Mouse (Mus musculus) retina, postnatal 1 day (tissue): ENCODE data around the gene Chst14.

Source experiments
- DNase-seq: peaks from one replicate; pipeline ENCODE4 v3.0.0-alpha.2; 2012

The Chst14 gene

GRCm38 (mm10) chr2:118906118-118906492 lies 20.2 kb upstream of the Chst14 start:
- no peak for DNase-seq

GRCm38 (mm10) chr2:118907781-118908180 lies 18.5 kb upstream of the Chst14 start:
- DNase-seq: no peak

- DNase-seq: no peak
Observed at GRCm38 (mm10) chr2:118909151-118909550, 17.1 kb upstream of the Chst14 start.

DNA sequence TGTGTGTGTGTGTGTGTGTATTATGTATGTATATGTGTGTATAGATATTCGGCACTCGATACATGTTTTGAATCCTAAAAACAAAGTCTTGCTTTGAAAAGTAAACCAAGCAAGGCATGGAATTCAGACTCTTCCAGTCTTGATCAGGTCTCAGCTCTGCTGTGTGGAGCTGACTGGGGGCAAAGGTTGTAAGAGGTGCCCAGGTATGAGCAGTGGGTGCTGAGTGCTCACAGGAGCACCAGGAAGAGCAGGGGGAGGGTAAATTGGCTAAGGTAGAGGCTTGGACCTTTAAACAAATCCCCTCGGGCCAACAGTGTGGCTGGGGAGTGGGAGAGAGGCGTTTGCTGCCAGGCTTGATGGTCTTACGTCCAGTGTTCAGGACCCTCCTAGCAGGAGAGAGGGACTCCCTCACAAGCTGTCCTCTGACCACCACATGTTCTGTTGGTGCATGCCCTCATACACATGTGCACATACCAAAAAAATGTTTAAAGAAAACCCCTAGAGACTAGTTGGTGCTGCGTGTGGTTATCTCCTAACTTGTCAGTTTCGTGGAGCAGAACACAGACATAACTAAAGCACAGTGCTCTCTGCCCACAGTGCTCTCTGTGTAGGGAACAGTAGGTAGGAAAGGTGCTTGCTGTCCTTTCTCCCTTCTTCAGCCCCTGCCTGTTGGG lies 15.6 kb upstream of the Chst14 start:
- no peak for DNase-seq

GRCm38 (mm10) chr2:118912706-118913105 lies 13.6 kb upstream of the Chst14 start:
- no peak for DNase-seq

- DNase-seq: peak; percentile 53
Observed at GRCm38 (mm10) chr2:118913551-118914276, 12.6 kb upstream of the Chst14 start.

DNA sequence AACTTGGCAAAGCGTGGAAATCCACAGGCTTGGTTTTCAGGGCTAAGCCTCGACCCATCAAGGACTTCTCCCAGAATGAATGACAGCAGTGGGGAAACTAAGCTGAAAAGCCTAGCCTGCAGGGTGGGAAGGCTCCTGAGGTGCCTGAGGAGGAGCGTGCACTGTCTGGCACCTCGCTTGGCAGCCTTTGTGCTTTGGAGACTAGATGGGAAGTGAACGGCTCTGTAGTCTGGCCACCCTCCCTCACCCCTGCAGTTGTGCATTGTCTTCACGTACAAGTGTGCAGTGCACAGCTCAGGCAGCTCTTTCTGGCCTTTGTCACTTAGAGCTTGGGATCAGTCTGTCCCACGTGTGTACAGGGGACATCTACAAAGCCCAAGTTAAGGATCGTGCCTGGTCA lies 11.6 kb upstream of the Chst14 start:
- no peak for DNase-seq

GRCm38 (mm10) chr2:118916436-118916835 lies 9.9 kb upstream of the Chst14 start:
- DNase-seq: no peak

GRCm38 (mm10) chr2:118918543-118918942 lies 7.8 kb upstream of the Chst14 start:
- no peak for DNase-seq

DNA sequence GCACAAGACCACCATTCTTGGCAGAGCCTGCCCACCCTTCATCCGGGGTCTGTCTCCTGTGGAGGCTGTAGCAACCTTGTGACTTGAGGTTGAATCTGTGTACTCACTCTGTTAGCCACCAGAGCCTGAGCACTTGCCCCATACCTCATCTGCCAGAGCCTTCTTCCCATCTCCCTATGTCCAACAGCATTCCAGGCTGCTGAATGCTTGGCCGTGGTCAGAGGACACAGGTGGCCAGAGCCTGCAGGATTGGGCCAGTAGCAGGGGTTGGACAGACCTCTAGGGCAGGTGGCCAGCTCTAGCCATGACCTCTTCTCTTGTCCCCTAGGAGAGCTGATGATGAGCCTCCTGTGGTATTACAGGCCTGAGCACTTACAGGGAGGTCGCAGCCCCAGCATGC lies 5.9 kb upstream of the Chst14 start:
- no peak for DNase-seq

GRCm38 (mm10) chr2:118925952-118926351 lies 344 bp upstream of the Chst14 start:
- DNase-seq: no peak

- no peak for DNase-seq
Observed at GRCm38 (mm10) chr2:118926998-118927739, 873 bp downstream of the Chst14 start.

- no peak for DNase-seq
Observed at GRCm38 (mm10) chr2:118941341-118941740, 15.0 kb downstream of the Chst14 start.

DNA sequence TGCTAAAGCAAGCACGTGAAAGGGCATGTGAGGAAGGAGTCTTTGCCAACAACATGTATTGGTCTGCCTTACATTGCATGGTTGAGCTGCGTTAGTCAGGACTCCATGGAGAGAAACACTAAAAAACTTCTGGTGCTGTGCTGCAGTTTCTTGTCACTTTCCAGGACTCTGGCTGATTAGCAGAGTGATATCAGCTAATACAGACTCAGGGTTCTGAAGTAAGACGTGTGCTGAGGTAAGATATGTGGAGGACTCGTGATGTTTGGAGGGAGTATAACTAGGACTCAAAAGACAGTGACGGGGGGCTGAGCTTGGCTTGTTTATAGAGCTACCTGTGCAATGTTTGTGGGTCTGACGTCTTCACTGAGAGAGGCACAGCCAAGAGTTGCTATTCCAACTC lies 16.9 kb downstream of the Chst14 start:
- DNase-seq: no peak

DNA sequence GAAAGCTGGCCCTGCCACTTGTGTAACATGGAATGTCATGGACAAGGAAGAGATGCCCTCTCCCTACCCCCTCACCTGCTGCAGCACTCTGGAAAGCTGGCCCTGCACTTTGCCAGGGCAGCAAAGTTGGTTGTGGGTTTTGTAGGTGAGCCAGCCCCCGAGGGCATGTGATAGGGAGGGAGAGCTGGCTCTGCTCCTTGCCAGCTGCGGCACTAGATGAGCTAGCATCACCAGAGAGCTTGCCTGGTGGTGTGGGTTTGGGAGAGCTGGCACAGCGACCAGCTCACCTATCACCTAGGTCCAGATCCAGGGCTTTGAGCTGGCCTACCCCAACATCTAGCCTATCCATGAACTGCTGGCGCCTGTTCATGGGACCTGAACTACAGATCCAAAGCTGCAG lies 22.5 kb downstream of the Chst14 start:
- DNase-seq: no peak

- DNase-seq: no peak
Observed at GRCm38 (mm10) chr2:118949699-118950098, 23.4 kb downstream of the Chst14 start.

DNA sequence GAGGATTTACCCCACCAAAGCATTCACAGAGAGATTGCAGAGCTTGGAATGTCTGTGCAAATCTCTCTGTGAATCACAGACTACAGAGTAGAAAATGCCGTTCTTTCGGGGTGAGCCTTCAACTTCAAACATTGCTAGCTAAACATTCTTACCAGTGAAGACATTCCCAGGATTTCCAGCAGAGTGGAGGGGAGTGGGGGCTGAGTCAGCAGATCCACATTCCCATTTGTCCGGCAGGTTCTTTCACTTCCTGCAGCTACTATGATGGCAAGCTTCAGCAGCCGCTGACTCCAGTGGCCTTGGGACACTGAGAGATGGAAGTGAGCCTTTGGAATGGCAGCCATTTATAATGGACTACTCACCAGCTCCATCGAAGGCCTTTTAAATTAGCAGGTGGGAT lies 30.2 kb downstream of the Chst14 start:
- DNase-seq: no peak

- DNase-seq: no peak
Observed at GRCm38 (mm10) chr2:118959644-118960043, 33.3 kb downstream of the Chst14 start.

DNA sequence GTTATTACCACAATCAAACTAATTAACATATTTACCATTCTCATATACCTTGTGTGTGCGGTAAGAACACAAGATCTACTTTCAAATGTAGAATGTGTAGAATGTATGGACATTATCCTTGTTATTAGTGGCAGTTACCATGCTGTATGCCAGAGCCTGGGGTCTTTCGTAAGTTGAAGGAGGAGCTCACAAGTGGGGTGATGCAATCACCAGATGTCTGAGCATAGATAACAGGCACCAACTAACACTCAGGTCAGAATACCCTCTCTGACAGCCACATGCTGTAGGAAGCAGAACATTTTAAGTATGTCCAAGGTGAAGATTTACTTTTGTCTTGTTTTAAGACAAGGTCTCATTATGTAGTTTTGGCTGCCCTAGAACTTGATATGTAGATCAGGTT lies 34.1 kb downstream of the Chst14 start:
- no peak for DNase-seq

DNA sequence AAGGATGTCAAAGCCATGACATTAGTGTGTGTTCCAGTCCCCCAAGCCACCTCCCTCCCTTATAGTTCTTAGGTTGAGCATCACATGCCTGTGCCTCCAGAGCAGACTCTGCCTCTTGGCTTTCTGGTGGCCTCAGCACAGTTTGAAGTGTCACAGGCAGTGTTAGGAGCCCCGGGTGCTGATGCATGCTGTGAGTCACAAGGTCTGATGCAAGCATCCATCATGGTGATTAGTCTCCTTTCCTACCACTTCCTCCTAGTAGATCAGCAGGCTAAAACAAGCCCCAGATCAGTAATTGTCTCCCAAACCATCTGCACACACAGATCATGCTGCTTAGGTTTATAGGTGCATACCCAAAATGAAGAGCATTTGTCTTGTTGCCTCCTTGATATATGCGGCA lies 35.2 kb downstream of the Chst14 start:
- DNase-seq: no peak

DNA sequence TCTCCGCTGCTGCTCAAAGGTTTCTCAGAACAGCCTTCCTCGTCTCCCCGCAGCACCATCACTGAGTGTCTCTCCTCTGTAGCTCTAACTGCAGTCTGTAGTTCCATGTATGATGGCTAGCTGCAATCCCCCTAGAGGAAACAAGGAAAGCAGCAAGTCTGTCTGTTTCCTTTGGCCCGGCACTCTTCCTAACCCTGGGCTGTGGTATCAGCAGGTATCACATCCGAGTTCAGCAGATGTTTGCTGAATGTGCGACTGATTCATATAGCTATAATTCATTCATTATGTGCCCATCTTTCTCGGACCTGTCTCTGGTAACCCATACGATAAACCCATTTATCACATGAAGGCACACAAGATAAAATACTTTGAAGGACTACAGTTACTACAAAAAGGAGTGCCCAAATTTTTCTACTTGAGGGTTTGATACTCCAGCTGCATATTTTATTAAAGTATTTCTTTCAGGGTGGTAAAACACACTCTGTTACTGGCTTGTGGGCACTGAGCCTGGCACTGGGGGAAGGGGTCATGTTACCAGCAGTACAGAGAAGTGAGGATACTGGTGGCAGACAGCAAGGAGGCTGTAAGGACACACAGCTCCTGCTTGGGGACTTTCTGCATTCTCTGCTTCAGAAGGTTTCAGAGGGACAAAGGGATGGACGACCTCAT lies 36.8 kb downstream of the Chst14 start:
- DNase-seq: no peak

- DNase-seq: no peak
Observed at GRCm38 (mm10) chr2:118963676-118964012, 37.3 kb downstream of the Chst14 start.

DNA sequence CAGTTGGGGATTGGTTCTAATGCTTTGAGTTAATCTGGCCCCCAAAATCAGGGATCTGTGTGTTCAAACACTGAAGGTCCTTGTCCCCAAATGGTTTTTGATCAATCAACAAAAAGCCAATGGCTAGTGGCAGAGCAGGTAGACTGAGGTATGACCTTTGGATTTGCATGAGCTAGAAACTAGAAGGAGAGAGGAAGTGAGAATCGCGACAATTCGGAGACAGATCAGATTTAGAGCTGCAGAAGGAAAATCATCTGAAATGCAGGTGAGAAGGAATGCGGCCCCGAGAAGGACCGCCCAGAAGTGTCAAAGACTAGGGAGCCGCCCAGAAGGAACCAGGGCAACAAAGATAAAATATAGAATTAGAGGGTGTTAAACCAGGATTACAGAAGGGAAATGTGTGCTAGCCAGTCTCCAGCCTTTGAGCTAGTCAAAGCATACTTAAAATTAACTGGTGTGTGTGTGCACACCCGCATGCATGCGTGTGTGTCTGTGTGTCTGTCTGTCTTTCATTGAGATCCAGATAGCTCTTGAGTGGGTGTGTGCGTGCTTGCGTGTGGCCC lies 43.4 kb downstream of the Chst14 start:
- no peak for DNase-seq
